Mouse (Mus musculus) MN1 (cell line): ENCODE measurements around the gene St8sia2.
"Not testable (repeated sequence)": the region's sequence is repeated elsewhere in the genome, so short reads cannot be mapped to it uniquely, and the experiment has no call there.

Experiments
- DNase-seq: peaks from one replicate; pipeline ENCODE4 v3.0.0-alpha.2; 2016; ENCODE audit warnings: low spot score

Gene St8sia2

DNA sequence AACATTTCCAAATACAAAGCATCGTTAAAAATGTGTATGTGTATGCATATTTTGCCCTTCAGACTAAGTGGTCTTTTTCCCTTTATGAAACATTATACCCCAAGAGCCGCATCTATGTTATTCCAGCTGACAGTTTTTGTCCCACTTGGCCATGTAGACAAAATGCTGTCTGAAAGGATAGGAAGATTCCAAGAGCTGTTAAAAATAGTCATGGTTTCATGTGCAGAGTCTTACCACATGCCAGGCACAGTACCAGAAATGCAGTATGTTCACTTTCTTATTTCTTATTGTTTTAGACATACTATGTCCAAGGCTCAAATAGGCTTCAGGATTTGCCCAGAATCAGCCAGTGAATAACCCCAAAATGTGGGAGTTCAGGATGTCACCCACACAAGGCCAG lies 24.1 kb downstream of the St8sia2 start:
- DNase-seq = no peak

DNA sequence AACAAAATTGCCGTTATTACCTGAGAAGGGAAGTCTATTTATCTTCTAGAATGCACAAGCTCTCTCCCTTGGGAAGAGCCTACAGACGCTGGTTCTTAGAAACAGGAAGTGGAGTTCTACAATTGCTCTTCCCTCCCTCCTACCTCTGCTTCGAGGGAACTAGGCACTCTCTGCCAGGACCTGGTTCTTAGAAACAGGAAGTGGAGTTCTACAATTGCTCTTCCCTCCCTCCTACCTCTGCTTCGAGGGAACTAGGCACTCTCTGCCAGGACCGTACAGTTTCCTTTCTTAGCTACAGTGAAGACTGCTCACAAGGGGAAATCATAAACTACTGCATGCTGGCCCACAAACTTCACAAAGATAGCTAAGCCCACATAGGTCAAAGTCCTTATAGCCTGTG lies 41.3 kb downstream of the St8sia2 start:
- DNase-seq = not testable (repeated sequence)

DNA sequence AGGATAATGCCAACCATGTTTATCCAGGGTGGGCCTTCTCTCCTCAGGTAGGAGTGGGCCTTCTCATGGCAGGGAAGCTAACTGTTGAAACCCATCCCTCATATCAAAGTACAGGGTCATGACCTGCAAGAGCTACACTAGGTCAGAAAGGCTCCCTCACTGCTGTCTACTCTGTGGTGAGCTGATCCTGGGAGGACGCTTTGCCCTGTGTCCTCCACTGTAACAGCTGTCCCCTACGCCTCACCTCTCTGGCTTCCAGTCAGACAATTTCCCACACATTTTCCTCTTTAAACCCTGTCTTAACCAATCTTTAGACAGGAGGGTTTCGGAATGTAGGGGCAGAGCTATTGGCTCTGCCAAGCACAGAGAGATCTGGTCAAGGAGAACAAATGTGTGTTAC lies 48.3 kb downstream of the St8sia2 start:
- no peak for DNase-seq

DNA sequence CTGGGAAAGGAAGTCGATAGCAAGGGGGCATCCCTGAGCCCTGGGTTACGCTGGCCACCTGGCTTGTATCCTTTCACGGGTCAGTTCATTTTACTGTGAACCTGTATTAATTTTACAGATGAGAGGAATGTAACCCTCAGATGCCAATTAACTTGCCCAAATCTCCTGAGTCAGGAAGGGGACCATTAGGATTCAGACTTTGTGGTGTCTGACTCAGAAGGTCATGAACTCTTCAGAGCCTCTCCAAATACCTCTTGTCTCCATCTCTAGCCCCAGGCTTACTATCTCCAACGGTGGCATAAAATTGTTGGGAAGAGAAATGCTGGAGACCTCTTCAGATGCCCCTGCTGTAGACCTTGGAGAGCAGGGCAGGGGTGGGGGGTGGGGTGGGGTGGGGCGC lies 51.1 kb downstream of the St8sia2 start:
- no peak for DNase-seq

DNA sequence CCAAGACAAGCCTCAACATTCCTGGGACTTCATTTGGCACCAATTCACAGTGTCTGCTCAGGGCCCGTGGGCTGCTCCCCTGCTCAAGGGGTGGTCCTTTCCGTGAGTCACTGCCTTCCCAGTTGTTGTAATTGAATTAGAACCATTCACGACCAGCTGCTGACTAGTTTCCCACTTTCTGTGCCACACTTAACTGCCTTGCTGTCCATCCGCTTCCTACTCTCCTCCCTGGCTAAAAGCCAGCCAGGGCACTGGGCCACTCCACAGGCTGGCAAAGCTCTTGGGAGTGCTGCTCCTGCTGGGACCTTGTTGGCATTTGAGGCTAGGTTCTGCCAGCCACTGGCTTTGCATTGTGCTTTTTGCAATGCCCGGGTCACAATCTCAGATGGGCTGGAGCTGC lies 59.0 kb downstream of the St8sia2 start:
- no peak for DNase-seq

DNA sequence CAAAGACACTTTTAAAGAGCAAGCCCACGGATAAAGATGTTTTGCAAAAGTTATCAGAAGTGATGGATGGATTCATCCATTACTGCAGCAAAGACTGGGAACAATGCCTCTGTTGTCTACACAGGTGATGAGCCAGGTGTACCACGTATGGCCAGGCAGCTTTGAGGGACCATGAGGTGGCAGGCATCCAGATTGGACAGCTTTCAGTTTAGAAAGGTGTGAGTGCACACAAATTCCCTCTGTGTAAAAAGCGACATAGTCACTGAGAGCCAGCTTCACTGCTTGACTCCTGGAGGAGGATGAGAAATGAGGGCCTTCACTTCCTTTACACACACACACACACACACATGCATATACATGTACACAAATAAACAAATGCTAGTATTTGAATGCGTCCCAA lies 60.4 kb downstream of the St8sia2 start:
- no peak for DNase-seq

DNA sequence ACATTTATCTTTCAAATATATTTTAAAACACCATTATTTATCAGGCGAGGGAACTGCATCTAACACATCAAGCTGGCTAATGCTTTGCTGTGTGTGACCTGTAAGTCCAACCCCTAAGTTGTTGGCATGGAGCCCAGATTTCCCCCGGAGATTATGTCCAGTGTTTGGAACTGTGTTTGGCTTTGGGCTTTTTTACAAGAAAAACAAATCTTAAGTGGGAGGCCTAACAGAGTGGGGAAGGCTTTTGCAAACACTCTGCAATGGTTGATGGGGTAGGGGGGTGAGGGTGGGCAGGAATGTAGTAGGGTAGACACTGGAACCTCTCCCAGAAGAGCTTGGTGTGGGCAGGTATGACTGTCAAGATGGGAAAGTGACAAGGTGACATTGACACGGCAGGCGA lies 71.8 kb downstream of the St8sia2 start:
- DNase-seq = no peak

DNA sequence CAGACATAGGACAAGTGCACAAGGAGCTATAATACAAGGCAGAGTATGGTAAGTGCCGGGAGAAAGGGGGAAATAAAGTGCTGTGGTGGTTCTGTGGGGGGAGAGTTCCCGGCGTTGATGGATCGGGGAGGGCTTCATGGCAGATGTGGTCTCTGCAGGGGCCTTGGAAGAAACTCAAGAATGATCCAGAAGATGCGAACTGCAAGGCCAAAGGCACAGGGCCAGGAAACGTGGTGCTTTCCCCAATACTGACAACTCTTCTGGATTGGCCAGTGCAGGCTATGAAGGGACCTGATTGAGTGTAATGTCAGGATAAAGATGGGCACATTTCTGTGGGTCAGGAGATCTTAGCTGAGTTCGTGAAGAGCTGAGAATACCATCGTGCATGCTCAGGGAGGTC lies 74.3 kb downstream of the St8sia2 start:
- DNase-seq = no peak

DNA sequence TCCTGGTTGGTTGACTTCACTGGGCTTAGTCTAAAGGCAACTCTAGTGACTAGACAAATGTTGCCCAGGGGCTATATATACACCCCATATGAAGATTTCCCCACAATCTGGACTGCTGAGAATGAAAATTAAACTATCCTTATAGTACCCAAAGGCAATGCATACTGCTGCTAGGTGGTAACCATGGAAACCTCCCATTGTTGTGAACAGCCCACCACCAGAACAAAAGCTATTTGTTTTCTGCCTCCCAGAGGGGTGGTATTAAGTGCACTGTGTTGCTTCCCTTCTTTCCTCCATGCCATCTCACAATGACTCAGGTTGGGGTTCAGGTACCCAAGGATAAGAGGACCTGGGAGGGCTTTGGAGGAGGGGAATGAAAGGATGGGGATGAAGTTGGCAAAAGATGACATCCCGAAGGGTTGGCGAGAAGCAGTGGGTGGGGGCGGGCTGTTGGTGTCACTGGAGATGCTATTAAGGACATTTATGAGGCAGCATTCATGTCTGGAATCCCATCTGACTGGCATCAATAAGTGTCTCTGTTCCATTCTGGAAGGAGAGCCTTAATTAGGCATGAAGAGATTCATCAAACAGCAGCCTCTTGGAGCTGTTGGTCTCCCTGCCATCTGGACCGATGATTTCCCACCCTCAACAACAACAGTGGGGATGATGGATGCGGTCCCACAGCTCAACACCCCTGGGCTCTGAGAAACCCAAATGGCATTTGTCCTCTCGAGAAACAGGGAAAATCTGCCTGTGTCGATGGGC lies 75.3 kb downstream of the St8sia2 start:
- DNase-seq = no peak

DNA sequence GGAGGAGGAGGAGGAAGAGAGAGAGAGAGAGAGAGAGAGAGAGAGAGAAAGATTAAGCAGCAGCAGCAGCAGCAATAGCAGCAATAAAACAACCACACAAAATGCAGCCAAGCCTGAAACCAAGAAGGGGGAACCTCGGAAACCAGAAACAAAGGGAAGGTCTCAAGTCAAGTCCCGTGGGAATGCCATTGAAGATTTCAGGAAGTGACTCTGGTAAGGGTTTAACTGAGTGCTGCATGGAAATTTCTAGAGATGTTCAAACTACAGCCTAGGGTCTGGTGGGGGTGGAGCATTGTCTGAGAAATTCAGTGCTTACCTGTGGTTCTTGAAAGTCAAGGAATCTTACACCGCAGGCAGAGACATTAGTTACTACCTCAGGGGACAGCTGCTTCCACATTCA lies 77.4 kb downstream of the St8sia2 start:
- DNase-seq = no peak

DNA sequence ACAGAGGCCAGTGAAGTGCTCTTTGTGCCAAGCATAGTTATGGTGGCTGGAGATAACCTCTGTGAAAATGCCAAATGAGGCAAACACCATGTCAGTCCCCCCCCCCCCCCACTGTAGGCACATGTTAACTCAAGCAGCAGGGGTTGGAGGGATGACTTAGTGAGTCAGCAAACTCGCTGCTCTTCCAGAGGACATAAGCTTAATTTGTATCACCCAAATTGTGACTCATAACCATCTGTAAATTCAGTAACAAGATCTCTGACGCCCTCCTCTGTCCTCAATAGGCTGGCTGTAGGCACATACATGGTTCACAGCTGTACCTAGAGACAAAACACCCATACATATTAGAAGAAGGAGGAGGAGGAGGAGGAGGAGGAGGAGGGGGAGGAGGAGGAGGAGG lies 77.8 kb downstream of the St8sia2 start:
- DNase-seq = no peak

DNA sequence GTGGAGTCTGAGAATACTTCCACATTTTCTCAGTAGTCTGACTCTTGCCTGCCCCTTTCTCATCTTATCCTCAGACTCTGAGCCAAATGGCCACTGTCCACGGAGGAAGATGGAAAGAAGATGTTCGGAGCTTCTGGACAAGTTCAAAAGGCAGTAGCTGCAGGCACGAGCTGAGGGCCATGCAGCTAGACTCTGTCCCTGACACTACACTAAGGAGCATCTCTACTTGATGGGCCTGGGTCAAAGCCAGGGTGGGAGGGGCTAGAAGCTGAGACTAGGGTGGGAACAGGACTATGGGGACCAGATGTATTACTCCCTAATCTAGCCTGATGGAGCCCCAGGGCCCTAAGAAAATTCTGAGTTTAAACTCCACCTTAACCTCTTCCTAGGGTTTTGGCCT lies 80.5 kb downstream of the St8sia2 start:
- DNase-seq = no peak

DNA sequence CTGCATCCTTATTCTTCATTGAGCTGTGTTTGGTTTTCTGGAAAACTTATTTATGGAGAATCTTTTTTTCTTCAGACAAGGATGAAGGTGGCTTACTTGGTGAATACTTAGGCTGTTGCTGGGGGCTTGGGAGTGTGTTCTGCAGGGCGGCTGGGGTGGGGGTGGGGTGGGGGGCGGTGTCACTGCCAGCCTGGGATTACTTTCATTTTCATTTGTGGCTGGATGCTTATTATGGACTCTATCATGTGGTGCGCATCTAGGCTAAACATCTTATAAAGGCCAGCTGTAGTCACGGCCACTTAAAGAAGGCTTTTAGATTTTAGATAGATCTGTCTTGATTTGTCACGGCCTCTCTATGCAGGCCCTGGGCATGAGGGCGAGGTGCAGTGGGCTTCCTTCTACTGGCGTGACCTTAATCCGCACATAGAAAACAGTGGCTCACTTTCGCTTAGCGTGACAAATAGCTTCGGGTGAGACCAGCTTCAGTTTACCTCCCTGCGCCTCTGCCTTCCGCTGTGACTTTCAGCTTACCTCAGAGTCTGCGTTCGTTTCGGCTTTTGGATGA lies 92.5 kb downstream of the St8sia2 start:
- DNase-seq = no peak

DNA sequence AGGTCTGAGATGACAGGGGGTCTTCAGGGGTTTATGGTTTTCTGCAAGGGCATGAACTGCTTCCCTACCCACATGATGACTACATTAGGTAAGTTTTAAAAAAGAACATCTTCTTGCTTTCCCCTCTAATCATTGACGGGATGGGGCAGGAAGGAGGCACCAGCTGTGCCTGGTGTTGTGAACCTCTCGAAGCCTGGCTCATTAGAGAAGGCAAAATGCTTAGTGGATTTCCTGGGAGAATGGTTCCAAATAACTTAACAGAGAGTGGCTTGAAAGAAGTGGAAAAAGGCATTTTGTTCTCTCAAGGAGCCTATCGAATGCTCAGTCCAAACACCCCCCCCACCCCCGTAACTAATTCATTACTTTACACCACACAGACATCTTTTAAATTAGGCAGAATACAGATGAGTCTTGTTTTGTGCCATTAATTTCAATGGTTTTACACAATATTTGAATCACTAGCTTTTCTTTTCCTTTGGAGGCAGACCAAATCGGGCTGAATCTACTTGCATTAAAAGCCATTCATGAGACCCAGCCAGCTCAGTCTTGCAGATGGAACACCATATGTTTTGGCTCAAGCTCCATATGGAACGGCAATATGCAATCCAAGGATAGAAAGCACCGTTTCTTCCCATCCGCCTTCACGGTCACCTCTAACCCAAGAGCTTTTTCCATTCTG lies 95.7 kb downstream of the St8sia2 start:
- no peak for DNase-seq

DNA sequence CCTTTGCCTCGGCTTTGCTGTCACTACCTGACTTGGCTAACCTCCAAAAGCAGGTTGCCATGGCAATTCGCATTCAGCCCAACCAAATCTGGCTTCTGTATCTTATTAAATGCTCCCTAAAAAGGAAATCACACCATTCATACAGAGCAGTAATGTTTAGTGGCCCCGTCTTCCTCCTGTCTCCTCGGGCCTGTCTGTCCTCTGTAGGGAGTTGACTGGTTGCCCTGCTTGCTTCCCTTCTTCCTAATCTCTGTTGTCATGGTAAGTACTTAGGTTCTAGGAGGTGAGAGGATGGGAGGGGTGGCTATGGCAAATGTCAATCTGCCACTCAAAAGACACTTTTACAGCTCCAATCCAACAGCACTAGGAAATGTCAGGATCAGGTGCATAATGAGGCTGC lies 101.6 kb downstream of the St8sia2 start:
- DNase-seq = no peak

DNA sequence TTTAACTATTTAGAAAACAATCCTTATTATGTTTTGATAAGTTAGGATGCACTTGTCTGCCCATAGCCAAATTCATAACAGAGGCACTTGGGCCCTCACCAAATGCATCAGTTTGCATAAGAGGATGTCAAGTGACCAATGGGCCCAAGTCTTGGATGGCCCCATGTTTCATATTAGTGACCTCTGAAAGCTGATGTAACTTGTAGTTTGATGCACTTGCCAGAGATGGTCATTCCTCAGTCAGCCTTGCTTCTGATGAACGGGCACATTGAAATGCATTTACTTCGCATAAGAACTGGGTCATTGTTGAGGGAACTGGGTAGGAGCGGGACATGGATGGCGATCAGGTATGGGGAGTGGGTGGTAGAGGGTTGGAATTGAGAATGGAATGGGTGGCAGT lies 102.6 kb downstream of the St8sia2 start:
- DNase-seq = no peak

DNA sequence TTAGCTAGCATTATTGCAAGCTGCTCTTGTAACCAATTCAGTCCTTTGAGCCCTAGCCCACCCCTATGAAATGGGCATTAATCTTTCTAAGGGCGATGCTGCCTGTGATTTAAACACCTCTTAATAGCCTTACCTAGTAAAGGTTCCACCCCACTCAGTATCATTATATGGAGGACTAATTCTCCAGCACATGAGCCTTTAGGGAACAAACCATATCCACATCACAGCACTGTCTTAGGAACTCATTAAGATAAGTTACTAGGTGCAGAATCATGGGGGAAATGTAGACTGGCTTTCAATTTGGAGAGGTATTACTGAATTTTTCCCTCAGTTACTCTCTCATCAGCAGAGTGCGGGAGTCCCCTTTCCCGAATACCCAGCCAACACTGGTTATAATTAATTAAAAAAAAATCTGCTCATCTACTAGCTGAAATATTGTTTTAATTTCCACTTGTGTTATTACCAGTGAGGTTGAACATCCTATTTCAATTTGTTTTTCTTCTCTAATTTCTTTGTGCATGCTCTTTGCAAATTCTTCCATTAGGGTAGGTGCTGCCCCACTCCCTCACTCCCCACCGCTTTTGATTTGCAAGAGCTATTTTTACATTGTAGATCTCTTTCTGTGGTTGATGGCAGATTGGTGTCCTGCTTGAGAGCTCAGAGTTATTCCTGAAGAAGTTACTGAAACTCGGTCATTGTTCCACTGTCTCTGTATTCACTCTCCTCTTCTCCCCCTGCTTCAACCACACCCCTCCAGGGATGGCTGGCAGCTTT lies 103.9 kb downstream of the St8sia2 start:
- DNase-seq = no peak

DNA sequence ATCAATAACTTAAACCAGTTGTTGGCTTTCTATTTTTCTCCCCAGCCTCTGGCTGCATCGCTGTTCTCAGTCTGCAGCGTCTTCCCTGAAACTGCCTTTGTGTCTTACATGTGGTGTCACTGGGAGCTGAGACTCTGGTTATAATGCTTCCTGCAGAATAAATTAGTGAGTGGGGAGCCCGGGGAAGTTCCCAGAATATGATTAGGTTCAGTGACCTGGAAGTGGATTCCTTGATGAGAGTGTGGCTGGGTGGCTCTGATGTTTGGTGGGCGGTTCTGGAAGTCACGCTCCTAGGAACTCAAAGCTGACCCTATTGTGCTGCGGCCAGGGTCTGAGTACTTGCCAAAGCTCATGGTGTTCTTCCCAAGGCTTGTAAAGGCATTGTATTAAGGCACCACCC lies 119.0 kb downstream of the St8sia2 start:
- no peak for DNase-seq

DNA sequence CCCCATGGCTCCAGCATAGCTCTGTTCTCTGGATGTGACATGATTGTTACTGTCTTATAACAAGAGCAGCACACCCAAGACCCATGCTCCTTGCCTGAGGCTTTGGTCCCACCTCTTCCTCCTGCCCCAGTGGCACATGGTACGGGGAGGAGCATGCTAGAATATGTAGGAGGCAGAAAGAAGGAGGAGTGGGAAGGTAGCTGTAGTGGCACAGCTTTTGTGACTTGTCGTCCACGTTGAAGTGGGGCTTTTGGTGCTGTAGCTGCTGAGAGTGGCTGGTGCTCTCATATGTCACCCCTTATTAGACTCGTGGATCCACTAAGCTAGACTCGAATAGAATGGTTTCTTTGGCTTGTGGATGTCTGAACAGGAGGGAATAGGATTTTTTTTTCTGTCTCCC lies 121.7 kb downstream of the St8sia2 start:
- DNase-seq = no peak

DNA sequence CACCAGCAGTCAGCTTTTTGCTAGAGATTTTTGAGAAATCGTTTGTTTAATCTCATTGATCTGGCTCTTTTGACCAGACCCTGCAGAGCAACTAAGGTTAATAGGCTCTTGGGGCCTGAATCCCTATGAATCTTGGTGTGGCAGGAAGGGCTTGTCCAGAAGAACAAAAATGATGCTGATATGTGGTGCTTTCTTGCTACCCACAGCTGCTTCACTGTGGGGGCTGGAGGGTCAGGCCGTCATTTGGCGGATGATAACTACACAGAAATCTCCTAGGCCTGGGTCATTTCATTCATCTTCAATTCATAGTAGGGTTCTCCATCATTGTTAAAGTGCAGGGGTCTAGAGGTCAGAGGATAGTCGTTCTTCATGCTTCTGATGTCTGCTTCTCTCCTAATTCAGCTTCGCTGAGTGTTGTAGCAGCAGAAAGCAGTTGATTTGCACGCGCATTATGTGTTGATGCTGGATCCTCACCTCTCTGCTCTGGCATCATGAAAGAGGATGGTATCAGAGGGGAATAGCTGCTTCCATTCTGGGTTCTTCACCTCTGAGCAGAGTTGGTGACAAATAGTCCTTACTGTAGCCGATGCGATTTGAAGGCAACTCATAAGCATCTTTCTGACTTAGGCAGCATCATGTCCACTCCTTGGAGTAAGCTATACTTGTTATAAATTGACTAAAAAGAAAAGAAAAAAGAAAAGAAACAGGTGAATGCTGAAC lies 122.4 kb downstream of the St8sia2 start:
- DNase-seq = no peak

DNA sequence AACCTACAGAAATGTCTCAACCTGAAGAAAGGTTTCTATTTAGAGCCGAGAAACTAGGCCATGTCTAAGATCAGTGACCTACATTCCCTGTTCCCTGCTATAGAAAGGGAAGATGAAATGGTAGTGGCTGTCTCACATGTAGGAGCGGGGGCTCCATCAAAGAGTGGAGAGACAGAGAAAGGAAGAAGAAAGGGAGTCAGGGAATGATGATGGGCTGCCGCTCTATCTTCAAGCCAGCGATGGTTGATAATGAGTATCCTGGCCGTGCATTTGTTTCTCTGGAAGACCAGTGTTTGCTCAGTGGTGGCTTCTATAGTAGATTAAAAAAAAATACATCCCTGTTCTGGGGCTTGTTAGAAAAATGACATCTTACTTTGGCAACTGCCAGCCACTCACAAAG lies 123.0 kb downstream of the St8sia2 start:
- no peak for DNase-seq
